Mouse (Mus musculus) CD8-positive naive resting alpha-beta T cell, adult 2 months (primary cell): Measurements from ENCODE around the gene Znhit6.
A peak's percentile ranks its signal among the peaks of the same experiment; 100 is the strongest.

Source experiments
- DNase-seq, 2 experiments: peaks; one replicate each; pipeline ENCODE4 v3.0.0; 2022; ENCODE audit warnings: low read depth in 2 of 2, low spot score in 2 of 2

The Znhit6 gene

GRCm38 (mm10) chr3:145575743-145576481 is at the start of gene Znhit6:
Gene Znhit6 (plus strand): TSS chr3:145576205.
- DNase-seq: peak; percentile 74 to 86

DNA sequence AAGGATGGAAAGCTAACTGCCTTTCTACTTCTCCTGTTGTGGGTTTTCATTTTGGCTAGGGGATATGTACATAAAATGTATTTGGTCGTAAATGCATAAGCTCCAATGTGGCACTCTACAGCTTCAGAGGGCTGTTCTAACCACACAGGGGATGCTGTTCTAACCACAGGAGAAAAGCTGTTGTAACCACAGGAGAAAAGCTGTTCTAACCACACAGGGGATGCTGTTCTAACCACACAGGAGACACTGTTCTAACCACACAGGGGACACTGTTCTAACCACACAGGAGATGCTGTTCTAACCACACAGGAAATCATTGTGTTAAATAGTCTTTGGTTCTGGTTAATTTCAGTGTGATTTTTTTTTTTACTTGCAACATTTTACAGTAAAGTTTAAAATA is 38.1 kb upstream of the Znhit6 start:
- DNase-seq: no peak

GRCm38 (mm10) chr3:145548441-145549415 is 27.3 kb upstream of the Znhit6 start:
- no peak for DNase-seq

- no peak for DNase-seq
These were observed 25.8 kb upstream of the Znhit6 start for GRCm38 (mm10) chr3:145550216-145550615.

DNA sequence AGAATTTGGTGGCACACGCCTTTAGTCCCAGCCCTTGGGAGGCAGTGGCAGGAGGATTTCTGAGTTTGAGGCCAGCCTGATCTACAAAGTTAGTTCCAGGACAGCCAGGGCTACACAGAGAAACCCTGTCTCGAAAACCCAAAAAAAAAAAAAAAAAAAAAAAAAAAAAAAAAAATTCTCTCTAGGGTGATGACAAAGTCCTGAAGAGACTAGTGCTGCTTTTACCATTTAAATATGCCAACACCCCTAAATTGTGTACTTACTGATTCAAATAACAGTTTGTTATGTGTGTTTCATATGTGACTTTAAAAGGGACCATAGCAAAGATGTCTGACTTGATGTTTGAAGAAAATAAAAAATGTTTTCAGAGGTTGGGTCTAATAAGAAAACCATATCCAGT is 21.6 kb upstream of the Znhit6 start:
- no peak for DNase-seq

DNA sequence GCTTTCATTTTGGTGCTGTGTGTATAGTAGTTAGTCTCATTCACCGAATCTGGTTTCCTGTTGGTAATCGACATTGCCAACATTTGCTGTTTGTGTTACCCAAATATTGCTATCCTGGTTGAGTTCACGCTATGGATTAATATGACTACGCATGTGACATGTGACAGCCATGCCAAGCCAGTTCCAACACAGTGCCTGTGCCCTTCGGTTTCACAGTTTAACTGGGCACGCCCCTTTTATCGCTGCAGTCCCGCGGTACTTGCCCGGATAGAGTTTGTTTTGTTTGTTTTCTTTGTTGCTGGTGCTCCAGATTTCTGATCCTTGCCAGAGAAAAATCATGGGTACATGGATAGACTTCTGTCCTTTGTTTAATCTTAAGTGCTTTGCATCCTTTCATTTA is 19.8 kb upstream of the Znhit6 start:
- no peak for DNase-seq

DNA sequence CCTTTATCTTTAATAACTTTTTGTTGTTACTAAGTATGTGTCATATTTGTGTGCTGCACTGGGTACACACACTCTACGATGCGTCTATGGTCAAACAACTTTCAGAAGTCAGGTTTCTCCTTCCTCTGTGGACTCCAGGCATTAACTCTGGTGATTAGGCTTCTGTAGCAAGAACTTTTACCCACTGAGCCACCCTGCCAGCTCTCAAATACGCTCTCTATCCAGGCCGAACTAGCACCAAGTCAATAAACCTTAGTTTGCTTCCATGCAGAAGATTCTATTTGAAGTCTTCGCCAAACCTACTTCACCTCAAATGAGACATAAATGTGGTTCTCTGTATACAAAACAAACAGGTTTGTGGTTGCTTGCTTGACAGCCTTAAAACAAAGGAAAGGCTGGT is 16.3 kb upstream of the Znhit6 start:
- no peak for DNase-seq

DNA sequence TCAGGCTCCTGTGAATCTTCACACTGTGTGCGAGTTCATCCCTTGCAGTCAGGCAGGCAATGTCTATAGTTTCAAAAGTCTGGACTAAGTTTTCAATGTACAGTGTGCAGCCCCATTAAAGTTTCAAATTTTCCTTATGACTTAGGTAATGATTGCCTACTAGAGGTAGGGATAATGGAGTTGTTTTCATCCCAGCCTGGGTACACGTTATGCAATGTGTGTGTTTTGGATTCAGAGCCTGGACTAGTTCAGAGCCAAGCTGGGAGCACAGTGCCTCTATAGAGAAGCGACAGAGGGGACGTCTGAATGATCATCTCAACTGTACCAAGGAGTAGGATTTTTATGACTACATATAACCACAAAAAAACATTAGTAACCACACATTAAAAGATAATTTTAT is 15.9 kb upstream of the Znhit6 start:
- no peak for DNase-seq

- DNase-seq: no peak
These were observed 1.5 kb upstream of the Znhit6 start for GRCm38 (mm10) chr3:145574468-145574867.

DNA sequence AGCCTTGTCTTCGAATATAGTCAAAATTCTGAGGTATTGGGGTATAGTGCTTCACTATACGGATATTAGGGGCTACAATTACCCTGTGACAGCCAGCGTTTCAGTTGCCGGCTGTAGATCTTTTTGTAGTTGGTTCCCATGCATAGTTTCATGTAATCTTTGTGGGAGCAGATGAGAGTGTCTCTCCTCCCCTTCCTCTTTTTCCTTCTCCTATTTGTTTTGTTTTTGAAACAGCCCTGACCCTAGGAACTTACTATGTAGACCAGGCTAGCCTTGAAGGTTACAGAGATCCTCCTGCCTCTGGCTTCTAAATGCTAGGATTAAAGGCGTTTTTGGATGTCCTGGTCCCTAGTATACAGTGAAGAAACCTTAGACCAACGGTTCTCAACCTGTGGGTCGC is 665 bp upstream of the Znhit6 start:
- no peak for DNase-seq

DNA sequence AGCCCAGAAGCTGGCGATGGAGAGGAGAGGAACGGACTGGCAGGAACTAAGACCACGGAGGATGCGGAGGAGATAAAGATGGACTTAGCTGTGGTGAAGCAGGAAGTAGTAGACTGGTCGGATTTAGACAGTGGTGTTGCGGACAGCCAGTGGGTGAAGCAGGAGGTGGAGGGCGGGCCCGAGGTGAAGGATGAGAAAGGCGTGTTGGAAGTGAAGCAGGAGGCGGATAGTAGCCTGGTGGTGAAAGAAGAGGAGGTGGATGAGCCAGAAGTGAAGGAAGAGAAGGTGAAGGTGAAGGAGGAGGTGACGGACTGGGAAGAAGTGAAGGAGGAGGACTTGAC is 447 bp downstream of the Znhit6 start:
- no peak for DNase-seq

DNA sequence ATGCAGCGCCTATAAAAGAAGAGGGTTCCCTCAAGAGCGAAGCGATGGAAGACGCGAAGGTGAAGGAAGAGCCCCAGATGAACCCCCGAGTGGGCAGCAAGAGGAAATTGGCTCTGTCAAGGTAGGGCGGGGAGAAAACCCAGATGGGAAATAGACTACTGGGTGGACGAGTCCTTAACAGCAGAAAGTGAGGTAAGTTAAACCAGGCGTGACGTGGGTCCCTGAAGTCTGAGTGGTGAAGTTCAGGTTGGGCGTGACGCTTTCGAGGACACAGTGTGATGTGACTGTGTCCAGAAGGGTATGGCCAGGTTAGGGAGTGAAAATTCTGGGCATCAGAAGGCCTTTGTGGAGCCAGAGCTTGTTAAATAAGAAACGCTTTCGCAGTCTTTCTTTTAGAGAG is 871 bp downstream of the Znhit6 start:
- no peak for DNase-seq

DNA sequence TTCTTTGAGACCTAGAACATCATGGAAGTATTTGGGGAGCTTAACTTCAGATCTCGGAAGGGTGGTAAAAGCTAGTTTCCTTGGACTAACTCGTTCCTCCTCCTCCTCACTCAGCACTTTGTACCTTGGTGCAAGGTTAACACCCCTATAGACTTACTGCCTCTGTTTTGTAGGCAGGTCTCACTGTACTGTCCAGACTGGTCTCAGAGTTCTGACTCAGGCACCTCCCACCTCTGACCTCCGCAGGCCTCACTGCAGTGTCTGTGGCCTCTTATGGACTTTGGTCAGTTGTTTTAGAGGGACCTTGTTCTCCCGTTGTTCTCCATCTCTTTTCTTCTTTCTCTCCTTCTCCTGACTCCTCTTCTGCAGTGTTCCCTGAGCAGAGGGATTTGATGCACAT is 7.0 kb downstream of the Znhit6 start:
- no peak for DNase-seq

DNA sequence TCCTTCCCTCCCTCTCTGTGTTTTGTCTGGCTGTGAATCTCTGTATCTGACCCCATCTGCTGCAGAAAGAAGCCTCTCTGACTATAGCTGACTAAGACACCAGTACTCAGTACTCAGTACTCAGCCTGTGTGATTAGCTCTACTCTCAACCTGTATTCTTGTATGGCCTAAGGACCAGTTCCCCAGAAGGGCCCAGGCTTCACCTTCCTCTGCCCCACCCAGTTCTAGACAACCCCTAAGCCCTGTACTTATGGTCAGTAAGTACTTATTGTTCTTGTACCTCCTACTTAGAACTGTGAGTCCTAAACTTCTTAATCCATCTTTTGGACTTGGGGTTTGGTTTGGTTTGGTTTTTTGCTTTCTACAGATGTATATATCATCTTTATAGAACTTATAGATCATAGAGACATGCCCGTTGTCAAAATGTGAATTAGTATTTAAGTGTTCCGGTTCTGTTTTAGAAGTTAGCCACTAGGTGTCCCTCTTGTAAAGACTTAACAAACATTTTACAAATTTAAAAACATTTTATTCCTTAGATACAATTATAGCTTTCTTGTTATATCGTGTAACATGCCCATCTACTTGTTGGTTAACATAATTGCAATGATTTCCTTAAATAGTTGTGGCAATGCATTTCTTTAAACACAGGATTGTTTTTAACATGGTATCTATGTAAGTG is 7.7 kb downstream of the Znhit6 start:
- DNase-seq: no peak

DNA sequence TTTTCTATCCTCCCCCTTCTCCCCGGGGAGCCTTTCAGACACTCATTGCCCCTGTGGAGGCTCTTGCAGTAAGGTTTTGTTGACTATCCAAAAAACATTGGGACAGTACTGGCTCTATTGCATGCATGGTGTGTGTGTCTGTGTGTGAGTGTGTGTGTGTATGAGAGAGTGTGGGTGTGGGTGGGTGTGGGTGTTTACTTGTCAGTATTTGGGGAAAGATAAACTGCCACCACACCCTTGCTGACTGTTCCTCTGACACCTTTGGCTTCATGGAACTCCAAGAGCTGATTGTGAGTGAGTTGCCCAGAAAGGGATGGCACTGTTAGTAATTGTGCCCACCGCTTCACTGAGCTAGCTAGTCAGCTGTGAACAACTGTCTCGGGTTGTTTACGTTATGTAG is 14.6 kb downstream of the Znhit6 start:
- DNase-seq: no peak

DNA sequence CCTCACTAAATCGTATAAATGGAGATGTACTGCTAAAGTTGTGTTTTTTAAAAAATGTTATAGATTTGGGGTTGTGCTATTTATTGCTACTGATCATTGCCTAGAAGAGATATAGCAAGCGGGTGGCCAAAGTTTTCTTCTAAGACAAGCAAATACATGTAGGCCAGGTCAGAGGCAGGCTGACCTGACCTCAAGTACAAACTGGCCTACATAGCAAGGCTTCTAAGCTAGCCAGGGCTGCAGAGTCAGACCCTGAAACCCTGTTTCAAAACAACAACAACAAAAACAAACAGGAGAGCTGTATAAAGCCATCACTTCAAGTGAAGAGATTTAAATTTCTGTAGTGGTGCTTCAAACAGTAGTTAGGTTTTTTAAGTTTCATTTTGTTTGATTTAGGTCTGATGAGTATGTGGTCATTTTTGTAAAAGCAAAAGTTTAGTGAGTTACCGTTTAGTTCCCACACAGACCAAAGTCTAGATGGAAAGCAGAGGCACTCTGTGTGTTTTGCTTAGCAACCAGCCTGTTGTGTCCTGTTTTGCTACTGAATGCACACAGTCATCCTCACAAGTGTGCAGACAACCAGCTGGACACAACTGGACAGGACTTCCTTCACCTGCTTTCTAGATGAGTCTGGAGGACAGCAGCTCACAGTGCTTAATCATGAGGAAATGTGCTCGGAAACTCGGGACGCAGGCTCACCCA is 16.0 kb downstream of the Znhit6 start:
- no peak for DNase-seq

GRCm38 (mm10) chr3:145595354-145595753 is 19.3 kb downstream of the Znhit6 start:
- DNase-seq: no peak

DNA sequence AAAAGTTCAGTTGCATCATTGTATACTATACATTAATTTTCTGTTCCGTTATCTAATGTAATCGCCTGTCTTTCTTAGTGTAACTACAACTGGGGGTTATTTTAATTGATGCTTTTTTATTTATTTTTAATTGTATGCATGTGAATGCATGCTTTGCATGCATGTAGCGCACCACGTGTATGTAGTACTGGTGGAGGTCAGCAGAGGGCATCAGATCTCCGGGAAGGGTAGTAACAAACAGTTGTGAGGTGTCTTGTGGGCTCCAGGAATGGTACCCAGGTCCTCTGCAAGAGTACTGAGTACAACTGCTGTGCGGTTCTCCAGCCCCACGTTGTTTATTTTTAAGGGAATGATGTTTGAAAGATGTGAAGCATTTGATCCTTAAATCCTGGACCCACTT is 23.1 kb downstream of the Znhit6 start:
- no peak for DNase-seq

GRCm38 (mm10) chr3:145600801-145601200 is 24.8 kb downstream of the Znhit6 start:
- DNase-seq: no peak

DNA sequence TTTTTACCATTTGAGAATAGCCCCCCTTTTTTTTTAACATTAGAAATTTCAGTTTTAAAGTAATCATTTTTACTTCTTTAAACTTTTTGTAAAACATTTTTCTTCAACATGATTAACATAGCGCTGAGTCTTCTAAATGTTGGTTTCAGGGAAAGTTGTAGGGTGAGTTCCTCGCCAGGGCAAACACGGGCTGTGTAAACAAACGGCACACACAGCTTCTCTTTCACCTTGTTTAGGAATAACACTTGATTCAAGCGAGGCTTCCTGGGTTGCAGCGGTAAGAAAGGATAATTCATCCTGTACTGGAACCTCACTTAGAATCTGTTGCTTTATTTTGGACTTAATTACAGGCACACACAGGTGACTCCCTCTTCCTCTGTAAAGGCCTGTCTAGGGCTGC is 25.3 kb downstream of the Znhit6 start:
- no peak for DNase-seq
